Comparison of ENCODE assay signal across 21 mouse cellular contexts in the genomic region with DNA sequence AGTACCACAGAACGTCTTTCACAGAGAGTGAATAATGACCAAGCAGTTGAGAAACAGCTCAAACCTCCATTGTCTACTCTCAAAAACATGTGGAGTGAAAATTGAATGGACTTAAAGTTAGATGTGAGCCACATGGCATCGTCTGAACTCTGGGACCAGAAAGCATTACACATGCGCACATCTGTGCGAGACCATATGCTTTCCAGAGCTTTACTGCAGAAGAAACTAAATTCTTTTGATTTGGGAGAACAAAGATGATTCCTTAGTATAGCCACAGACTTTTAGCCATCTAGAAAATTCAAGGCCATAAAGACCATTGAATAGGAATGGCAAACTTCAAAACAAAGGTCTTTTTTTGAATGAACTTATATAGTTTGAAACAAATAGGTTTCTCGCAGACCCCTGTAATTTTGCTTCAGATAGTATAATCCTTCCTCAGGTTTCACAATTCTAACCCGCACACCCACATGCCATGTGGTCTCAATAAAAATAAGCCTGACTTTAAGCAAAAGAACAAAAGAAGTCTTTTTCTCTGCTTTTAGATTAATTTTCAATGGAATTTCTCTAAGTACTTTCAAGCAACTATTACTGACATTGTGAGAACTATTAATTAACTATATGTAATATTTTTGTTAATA.
DNase-seq lines count a peak whose midpoint lies in the region; ATAC-seq and TF ChIP-seq lines count a peak whose summit lies in the region.
"Had no signal": no experiment of that assay in that cellular context is flagged by ENCODE, and none has a peak within 500 bp of the region (broad histone marks: within the 10 kb centered on the region; RNA-seq: fewer than 3 reads in every experiment).

No protein-coding gene starts in this region.

- no peak overlapping the region for H3K4me3 ChIP-seq in limb, embryonic 14.5 days (replicated peaks; ENCODE audit: low read length)
- H3K4me3 ChIP-seq in intestine, embryonic 15.5 days (replicated peaks) = no peak overlapping the region
- H3K4me3 ChIP-seq: heart, embryonic 15.5 days; hindbrain, embryonic 12.5 days; liver, embryonic 15.5 days; midbrain, embryonic 15.5 days; stomach, embryonic 15.5 days had no signal

- H3K9me3 ChIP-seq in limb, embryonic 14.5 days (ENCODE audit: control insufficient read depth, low read length) = no peaks in the 10 kb centered on the region
- H3K9me3 ChIP-seq in intestine, embryonic 15.5 days = no peaks in the 10 kb centered on the region
- H3K9me3 ChIP-seq: heart, embryonic 15.5 days; hindbrain, embryonic 12.5 days; liver, embryonic 15.5 days; midbrain, embryonic 15.5 days; stomach, embryonic 15.5 days had no signal

- TF ChIP-seq POLR2A in limb, embryonic 14.5 days (IDR thresholded peaks at IDR 0.05; ENCODE audit: borderline replicate concordance, extremely low read depth, insufficient read depth, insufficient read length) = no peak

- H3K27ac ChIP-seq in limb, embryonic 14.5 days (replicated peaks; ENCODE audit: low read depth, low read length) = peak overlapping the region; percentile 71
- H3K27ac ChIP-seq in intestine, embryonic 15.5 days = no peak overlapping the region
- H3K27ac ChIP-seq: heart, embryonic 15.5 days; hindbrain, embryonic 12.5 days; liver, embryonic 15.5 days; midbrain, embryonic 15.5 days; stomach, embryonic 15.5 days had no signal

- WGBS in limb, embryonic 14.5 days = 26% methylated on average over 6 of the region's 6 CpGs
- WGBS in intestine, embryonic 15.5 days = 72% methylated on average over 6 of the region's 6 CpGs

- H3K4me1 ChIP-seq in limb, embryonic 14.5 days (ENCODE audit: control insufficient read depth, insufficient read depth, low read length) = peaks cover 10% of the 10 kb centered on the region
- no peaks in the 10 kb centered on the region for H3K4me1 ChIP-seq in intestine, embryonic 15.5 days (replicated peaks)
- H3K4me1 ChIP-seq: hindbrain, embryonic 12.5 days; liver, embryonic 15.5 days; midbrain, embryonic 15.5 days; stomach, embryonic 15.5 days had no signal

- DNase-seq in embryo, embryonic 10.5 days (ENCODE audit: low spot score) = peak; percentile 60
- peak; percentile 25 for DNase-seq in embryo, embryonic 9.5 days (ENCODE audit: extremely low spot score)
- peak; percentile 24 for DNase-seq in fibroblast of lung, adult 2 months (ENCODE audit: low read depth)
- peak; percentile 76 for DNase-seq in limb, embryonic 14.5 days (ENCODE audit: low spot score)
- DNase-seq in retina, embryonic 14.5 days (ENCODE audit: low spot score) = no peak
- DNase-seq in kidney, postnatal 10 days = no peak
- DNase-seq: adrenal gland, adult 2 months; cerebellum, adult 2 months; gastrocnemius, postnatal 10 days; kidney, adult 8-10 months; kidney, postnatal 25 days; retina, postnatal 1 day; thymus, adult 18-20 months had no signal

- no peaks in the 10 kb centered on the region for H3K27me3 ChIP-seq in limb, embryonic 14.5 days (ENCODE audit: control insufficient read depth, insufficient read depth, low read length)
- no peaks in the 10 kb centered on the region for H3K27me3 ChIP-seq in intestine, embryonic 15.5 days (replicated peaks)
- H3K27me3 ChIP-seq: heart, embryonic 15.5 days; hindbrain, embryonic 12.5 days; liver, embryonic 15.5 days; midbrain, embryonic 15.5 days; stomach, embryonic 15.5 days had no signal

- H3K36me3 ChIP-seq in limb, embryonic 14.5 days (ENCODE audit: control insufficient read depth, insufficient read depth, low read length) = no peaks in the 10 kb centered on the region
- no peaks in the 10 kb centered on the region for H3K36me3 ChIP-seq in intestine, embryonic 15.5 days
- H3K36me3 ChIP-seq: heart, embryonic 15.5 days; hindbrain, embryonic 12.5 days; liver, embryonic 15.5 days; midbrain, embryonic 15.5 days; stomach, embryonic 15.5 days had no signal

- no peak overlapping the region for H3K4me2 ChIP-seq in limb, embryonic 14.5 days (replicated peaks; ENCODE audit: low read depth, low read length, severe bottlenecking)
- H3K4me2 ChIP-seq in intestine, embryonic 15.5 days (replicated peaks) = no peak overlapping the region
- H3K4me2 ChIP-seq: heart, embryonic 15.5 days; hindbrain, embryonic 12.5 days; liver, embryonic 15.5 days; midbrain, embryonic 15.5 days; stomach, embryonic 15.5 days had no signal

- H3K9ac ChIP-seq in limb, embryonic 14.5 days (ENCODE audit: low read depth, low read length, severe bottlenecking) = no peak overlapping the region
- no peak overlapping the region for H3K9ac ChIP-seq in intestine, embryonic 15.5 days
- H3K9ac ChIP-seq: heart, embryonic 15.5 days; hindbrain, embryonic 12.5 days; liver, embryonic 15.5 days; midbrain, embryonic 15.5 days; stomach, embryonic 15.5 days had no signal

- ATAC-seq in limb, embryonic 14.5 days (ENCODE audit: low FRiP score, low read depth) = peak; percentile 86
- ATAC-seq in intestine, embryonic 15.5 days = no peak
- ATAC-seq: inflammation-experienced regulatory T-cells, adult 6 months; lung, postnatal 0 days; midbrain, embryonic 15.5 days had no signal

Comparison
In these comparisons a context has a peak if more than half of its experiments do, and no peak if none do; other contexts are left out.
1. DNase-seq: peak in embryo, embryonic 10.5 days (single experiment), embryo, embryonic 9.5 days (single experiment), fibroblast of lung, adult 2 months (single experiment) and limb, embryonic 14.5 days (single experiment); none in retina, embryonic 14.5 days (single experiment) and kidney, postnatal 10 days (single experiment).